Mouse (Mus musculus): ENCODE data around the gene Eci2. TPM values are rescaled to one million over a fixed set of nuclear protein-coding genes. Genes with fewer than 3 reads are reported as not detected.
A peak's percentile ranks its signal among the peaks of the same experiment; 100 is the strongest.
"Not testable (repeated sequence)": the region's sequence is repeated elsewhere in the genome, so short reads cannot be mapped to it uniquely, and the experiment has no call there.

The Eci2 gene
- polyA plus RNA-seq, 1 experiment from 2014 or later: 143 TPM

DNA sequence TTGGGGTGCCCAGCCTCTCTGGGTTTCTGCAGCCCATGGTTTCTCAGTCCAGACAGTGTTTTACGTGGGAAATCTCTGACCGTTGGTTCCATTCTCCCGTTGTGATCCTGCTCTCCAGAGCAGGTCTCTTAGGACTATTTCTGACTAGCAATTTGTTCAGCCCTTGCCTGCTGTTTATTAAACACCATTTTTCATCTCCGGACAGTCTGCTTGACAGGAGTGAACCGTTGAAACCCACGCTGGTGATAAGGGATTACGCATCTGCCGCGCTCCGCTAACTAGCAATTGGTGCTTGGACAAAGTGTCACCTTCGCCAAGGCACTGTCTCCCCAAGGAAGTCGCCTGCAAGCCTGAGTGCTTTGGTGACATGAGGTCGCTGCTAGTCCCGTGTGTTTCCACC lies 62.5 kb downstream of the Eci2 start:
- Histone ChIP-seq H3K27me3 (ENCODE audit: control insufficient read depth, insufficient read depth, low read length) (peaks cover 8% of the 10 kb centered on the region), H3K27ac (replicated peaks; ENCODE audit: low read depth, low read length) (no peak overlapping the region), H3K4me3 (ENCODE audit: low read depth, low read length) (peak overlapping the region; percentile 37), H3K36me3 (replicated peaks; ENCODE audit: control insufficient read depth, insufficient read depth, low read depth, low read length) (no peaks in the 10 kb centered on the region), H3K4me2 (ENCODE audit: low read depth, low read length) (peak overlapping the region; percentile 74), H3K9me3 (replicated peaks; ENCODE audit: control insufficient read depth, low read length) (no peaks in the 10 kb centered on the region), H3K9ac (replicated peaks; ENCODE audit: low read length) (no peak overlapping the region), H3K4me1 (ENCODE audit: control insufficient read depth, insufficient read depth, low read length) (no peaks in the 10 kb centered on the region)
- peak; percentile 4 for DNase-seq (ENCODE audit: low spot score)
- no peak for ATAC-seq (replicated peaks; ENCODE audit: insufficient number of reproducible peaks, low FRiP score, low TSS enrichment, low read depth)
- WGBS: 4% methylated on average over 14 of the region's 14 CpGs

DNA sequence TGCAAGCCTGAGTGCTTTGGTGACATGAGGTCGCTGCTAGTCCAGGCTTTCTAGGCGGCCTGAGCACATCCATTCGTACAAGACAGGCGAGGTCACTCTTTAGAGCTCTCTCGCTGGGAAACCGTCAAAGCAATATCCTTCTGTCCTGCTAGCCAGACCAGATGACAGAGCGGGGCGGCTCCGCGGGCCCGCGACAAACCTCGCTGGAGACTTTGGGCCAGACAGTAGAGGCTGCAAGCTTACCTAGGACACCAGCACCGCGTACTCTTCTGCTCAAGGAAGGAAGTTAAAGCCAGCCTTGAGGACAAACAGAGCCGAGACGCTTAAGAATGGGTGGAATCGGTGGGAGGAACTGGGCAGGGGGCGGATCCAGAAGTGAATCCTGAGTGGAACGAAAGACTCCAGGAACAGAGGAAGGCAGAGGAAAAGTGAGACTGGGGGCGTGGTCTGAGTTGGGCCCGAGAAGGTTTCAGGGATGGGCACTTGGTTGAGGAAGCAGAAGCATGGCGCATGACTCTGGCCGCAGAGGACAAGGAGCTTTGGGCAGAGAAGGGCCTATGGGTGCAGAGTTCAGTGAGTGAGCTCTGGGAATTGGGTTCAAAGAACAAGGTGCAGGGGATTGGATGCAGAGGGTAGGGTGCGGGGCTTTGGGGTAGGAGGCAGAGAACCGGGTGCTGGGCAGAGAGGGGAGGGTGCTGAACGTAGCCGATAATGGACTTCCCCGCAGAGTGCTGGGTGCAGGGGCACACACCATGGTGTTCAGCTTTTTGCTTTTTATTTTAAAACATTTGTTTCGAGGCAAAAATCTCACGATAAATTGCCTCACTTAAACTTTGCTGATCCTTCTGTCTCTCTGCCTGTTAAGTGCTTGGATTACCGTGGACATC lies 63.1 kb downstream of the Eci2 start, which contains the start of gene Eci3:
Eci3 (minus strand) TSS at position 300 of the 887 bp plus-strand sequence.
- Histone ChIP-seq H3K4me1 (ENCODE audit: control insufficient read depth, insufficient read depth, low read length) (no peaks in the 10 kb centered on the region), H3K27ac (replicated peaks; ENCODE audit: low read depth, low read length) (no peak within 1 kb of the TSS), H3K9me3 (replicated peaks; ENCODE audit: control insufficient read depth, low read length) (no peaks in the 10 kb centered on the region), H3K9ac (replicated peaks; ENCODE audit: low read length) (peak within 1 kb of the TSS; percentile 43), H3K27me3 (ENCODE audit: control insufficient read depth, insufficient read depth, low read length) (peaks cover 8% of the 10 kb centered on the region), H3K4me3 (ENCODE audit: low read depth, low read length) (peak within 1 kb of the TSS; percentile 37), H3K4me2 (ENCODE audit: low read depth, low read length) (peak within 1 kb of the TSS; percentile 74), H3K36me3 (replicated peaks; ENCODE audit: control insufficient read depth, insufficient read depth, low read depth, low read length) (no peaks in the 10 kb centered on the region)
- WGBS: 3% methylated on average over 32 of the region's 32 CpGs
- ATAC-seq (replicated peaks; ENCODE audit: insufficient number of reproducible peaks, low FRiP score, low TSS enrichment, low read depth) (peak; percentile 85), DNase-seq (ENCODE audit: low spot score) (peak; percentile 66)

DNA sequence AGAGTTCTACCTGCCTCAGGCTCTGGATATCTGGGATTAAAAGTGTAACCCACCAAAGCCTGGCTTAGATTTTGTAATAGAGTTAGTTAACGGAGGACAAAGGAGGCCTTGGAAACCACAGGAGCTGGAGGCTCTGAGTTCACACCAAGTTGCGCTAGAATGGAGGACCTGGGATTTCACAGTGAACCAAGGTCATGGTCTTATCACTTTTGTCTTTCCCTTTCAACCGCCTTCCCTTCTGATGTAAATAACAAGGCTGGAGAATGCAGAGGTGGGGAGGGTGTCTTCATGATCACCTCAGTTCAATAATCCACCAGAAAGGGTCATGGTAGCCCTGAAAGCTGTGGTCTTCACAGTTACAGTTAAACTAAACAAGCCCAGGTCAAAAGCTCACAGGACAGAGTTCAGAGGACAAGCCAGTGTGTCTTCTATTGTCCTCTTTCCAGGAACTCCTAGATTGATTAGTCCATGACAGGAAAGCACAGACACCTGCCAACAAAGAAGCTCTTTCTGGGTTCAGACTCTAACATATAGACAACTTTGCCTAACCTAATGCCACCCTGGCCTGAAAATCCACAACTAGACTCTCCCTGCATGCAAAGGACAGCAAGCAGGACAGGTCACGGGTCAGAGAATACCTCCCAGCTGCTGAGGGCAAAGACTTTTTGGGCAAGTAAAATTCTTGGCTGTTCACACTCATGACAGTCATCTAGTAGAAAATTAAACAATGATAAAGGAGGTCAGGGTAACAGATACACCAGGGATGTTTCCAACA lies 65.7 kb downstream of the Eci2 start:
- DNase-seq (ENCODE audit: low spot score): no peak
- Histone ChIP-seq H3K9ac (replicated peaks; ENCODE audit: low read length) (no peak overlapping the region), H3K27me3 (ENCODE audit: control insufficient read depth, insufficient read depth, low read length) (peaks cover 8% of the 10 kb centered on the region), H3K4me2 (ENCODE audit: low read depth, low read length) (no peak overlapping the region), H3K27ac (replicated peaks; ENCODE audit: low read depth, low read length) (no peak overlapping the region), H3K4me3 (ENCODE audit: low read depth, low read length) (no peak overlapping the region), H3K4me1 (ENCODE audit: control insufficient read depth, insufficient read depth, low read length) (no peaks in the 10 kb centered on the region), H3K9me3 (replicated peaks; ENCODE audit: control insufficient read depth, low read length) (no peaks in the 10 kb centered on the region), H3K36me3 (replicated peaks; ENCODE audit: control insufficient read depth, insufficient read depth, low read depth, low read length) (no peaks in the 10 kb centered on the region)
- ATAC-seq (replicated peaks; ENCODE audit: insufficient number of reproducible peaks, low FRiP score, low TSS enrichment, low read depth): no peak
- 80% methylated on average over 4 of the region's 4 CpGs for WGBS

DNA sequence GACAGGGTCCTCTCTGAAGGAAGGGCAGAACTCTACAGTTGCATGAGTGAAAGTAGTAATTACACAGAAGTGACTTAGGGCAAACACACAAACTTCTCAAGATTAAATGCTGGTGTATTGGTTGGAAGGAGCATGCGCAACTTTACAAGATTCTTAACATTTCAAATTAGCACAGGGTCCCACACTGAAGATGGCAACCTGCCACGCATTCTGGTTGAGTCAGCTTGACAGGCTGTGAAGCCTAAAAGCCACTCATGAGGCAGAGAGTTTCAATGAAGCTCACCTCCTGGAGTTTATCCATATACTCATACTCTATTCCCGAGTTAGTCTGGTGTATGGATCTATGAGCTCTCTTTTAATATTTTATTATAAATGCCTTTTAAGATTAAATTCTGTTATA lies 68.7 kb downstream of the Eci2 start:
- not testable (repeated sequence) for H3K9me3 ChIP-seq (replicated peaks; ENCODE audit: control insufficient read depth, low read length); H3K4me1 ChIP-seq (ENCODE audit: control insufficient read depth, insufficient read depth, low read length); ATAC-seq (replicated peaks; ENCODE audit: insufficient number of reproducible peaks, low FRiP score, low TSS enrichment, low read depth); H3K36me3 ChIP-seq (replicated peaks; ENCODE audit: control insufficient read depth, insufficient read depth, low read depth, low read length); H3K4me3 ChIP-seq (ENCODE audit: low read depth, low read length); H3K27me3 ChIP-seq (ENCODE audit: control insufficient read depth, insufficient read depth, low read length); DNase-seq (ENCODE audit: low spot score); H3K9ac ChIP-seq (replicated peaks; ENCODE audit: low read length); H3K4me2 ChIP-seq (ENCODE audit: low read depth, low read length); H3K27ac ChIP-seq (replicated peaks; ENCODE audit: low read depth, low read length)
- WGBS: 88% methylated on average over 3 of the region's 3 CpGs

DNA sequence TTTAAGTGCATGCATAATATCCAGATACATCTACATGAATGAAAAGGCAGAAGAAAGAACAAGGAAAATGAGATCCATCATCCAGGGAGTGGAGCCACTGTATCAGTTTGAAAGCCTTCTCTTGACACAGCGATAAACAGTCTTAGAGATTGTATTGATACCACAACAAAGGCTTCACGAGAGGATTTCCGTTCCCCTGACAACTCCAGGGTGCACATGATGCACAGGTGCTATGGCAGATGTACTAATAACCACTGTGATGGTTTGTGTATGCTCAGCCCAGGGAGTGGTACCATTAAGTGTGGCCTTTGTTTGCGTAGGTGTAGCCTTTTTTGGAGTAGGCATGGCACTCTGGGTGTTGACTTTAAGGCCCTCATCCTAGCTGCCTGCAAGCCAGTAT lies 70.0 kb downstream of the Eci2 start:
- WGBS: 86% methylated on average over 4 of the region's 4 CpGs
- Histone ChIP-seq H3K9ac (replicated peaks; ENCODE audit: low read length) (no peak overlapping the region), H3K27me3 (ENCODE audit: control insufficient read depth, insufficient read depth, low read length) (no peaks in the 10 kb centered on the region), H3K4me1 (ENCODE audit: control insufficient read depth, insufficient read depth, low read length) (no peaks in the 10 kb centered on the region), H3K27ac (replicated peaks; ENCODE audit: low read depth, low read length) (no peak overlapping the region), H3K4me3 (ENCODE audit: low read depth, low read length) (no peak overlapping the region), H3K36me3 (replicated peaks; ENCODE audit: control insufficient read depth, insufficient read depth, low read depth, low read length) (no peaks in the 10 kb centered on the region), H3K9me3 (replicated peaks; ENCODE audit: control insufficient read depth, low read length) (no peaks in the 10 kb centered on the region), H3K4me2 (ENCODE audit: low read depth, low read length) (no peak overlapping the region)
- ATAC-seq (replicated peaks; ENCODE audit: insufficient number of reproducible peaks, low FRiP score, low TSS enrichment, low read depth) (no peak), DNase-seq (ENCODE audit: low spot score) (no peak)

DNA sequence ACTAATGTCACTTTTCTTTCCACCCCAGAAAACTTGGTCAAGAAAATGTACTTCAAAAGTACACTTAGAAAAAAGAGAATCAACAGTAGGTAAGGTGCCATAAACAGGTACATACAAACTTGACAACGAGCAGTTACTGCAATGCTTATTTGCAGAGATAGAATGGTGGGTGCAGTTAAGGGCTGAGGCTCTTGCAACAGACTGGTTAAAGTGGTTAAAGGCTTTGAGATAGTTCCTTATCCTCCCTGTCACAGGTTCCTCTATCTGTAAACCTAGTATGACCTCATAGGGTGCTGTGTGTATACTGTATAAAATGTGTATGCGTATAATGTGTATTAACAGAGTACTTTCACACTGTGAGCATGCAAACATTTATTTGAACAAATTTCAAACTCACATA lies 75.5 kb downstream of the Eci2 start:
- not testable (repeated sequence) for H3K4me3 ChIP-seq (ENCODE audit: low read depth, low read length); H3K4me2 ChIP-seq (ENCODE audit: low read depth, low read length); H3K9ac ChIP-seq (replicated peaks; ENCODE audit: low read length); H3K9me3 ChIP-seq (replicated peaks; ENCODE audit: control insufficient read depth, low read length); H3K4me1 ChIP-seq (ENCODE audit: control insufficient read depth, insufficient read depth, low read length); DNase-seq (ENCODE audit: low spot score); ATAC-seq (replicated peaks; ENCODE audit: insufficient number of reproducible peaks, low FRiP score, low TSS enrichment, low read depth); H3K27ac ChIP-seq (replicated peaks; ENCODE audit: low read depth, low read length); H3K36me3 ChIP-seq (replicated peaks; ENCODE audit: control insufficient read depth, insufficient read depth, low read depth, low read length); H3K27me3 ChIP-seq (ENCODE audit: control insufficient read depth, insufficient read depth, low read length)
- WGBS: 93% methylated on average over 2 of the region's 2 CpGs

DNA sequence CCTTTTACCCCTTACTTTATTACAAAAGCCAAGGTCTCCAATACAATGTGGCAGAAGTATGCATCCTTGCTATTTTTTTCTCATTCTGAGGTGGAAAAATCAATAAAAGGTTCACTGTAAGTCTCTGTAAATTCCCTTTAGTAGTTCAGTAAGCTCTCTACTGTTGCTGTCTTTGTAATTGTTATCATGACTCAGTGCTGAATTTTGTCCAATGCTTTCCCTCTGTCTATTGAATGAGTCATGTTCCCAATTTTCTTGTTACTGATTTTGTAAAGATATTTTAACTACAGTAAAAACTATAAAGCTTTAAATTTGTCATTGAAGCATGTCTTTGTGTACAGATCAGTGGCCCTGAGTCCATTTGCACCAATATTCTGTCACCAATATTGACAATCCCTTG lies 84.5 kb downstream of the Eci2 start:
- no peaks in the 10 kb centered on the region for H3K9me3 ChIP-seq (replicated peaks; ENCODE audit: control insufficient read depth, low read length)
- DNase-seq (ENCODE audit: low spot score) (no peak), ATAC-seq (replicated peaks; ENCODE audit: insufficient number of reproducible peaks, low FRiP score, low TSS enrichment, low read depth) (no peak)
- H3K9ac ChIP-seq (replicated peaks; ENCODE audit: low read length): no peak overlapping the region
- no peaks in the 10 kb centered on the region for H3K36me3 ChIP-seq (replicated peaks; ENCODE audit: control insufficient read depth, insufficient read depth, low read depth, low read length)
- no peaks in the 10 kb centered on the region for H3K4me1 ChIP-seq (ENCODE audit: control insufficient read depth, insufficient read depth, low read length)
- H3K4me3 ChIP-seq (ENCODE audit: low read depth, low read length): no peak overlapping the region
- H3K27me3 ChIP-seq (ENCODE audit: control insufficient read depth, insufficient read depth, low read length): no peaks in the 10 kb centered on the region
- H3K27ac ChIP-seq (replicated peaks; ENCODE audit: low read depth, low read length): no peak overlapping the region
- no peak overlapping the region for H3K4me2 ChIP-seq (ENCODE audit: low read depth, low read length)
